Mouse (Mus musculus): ENCODE measurements around the gene Trf. TPM values are rescaled to one million over a fixed set of nuclear protein-coding genes. Genes with fewer than 3 reads are reported as not detected.

Trf gene
- polyA plus RNA-seq (2014; fragmentation: Nextera tagmentation; extraction: Ambion mirVana) = 35.5 and 44.6 TPM in 2 replicates

DNA sequence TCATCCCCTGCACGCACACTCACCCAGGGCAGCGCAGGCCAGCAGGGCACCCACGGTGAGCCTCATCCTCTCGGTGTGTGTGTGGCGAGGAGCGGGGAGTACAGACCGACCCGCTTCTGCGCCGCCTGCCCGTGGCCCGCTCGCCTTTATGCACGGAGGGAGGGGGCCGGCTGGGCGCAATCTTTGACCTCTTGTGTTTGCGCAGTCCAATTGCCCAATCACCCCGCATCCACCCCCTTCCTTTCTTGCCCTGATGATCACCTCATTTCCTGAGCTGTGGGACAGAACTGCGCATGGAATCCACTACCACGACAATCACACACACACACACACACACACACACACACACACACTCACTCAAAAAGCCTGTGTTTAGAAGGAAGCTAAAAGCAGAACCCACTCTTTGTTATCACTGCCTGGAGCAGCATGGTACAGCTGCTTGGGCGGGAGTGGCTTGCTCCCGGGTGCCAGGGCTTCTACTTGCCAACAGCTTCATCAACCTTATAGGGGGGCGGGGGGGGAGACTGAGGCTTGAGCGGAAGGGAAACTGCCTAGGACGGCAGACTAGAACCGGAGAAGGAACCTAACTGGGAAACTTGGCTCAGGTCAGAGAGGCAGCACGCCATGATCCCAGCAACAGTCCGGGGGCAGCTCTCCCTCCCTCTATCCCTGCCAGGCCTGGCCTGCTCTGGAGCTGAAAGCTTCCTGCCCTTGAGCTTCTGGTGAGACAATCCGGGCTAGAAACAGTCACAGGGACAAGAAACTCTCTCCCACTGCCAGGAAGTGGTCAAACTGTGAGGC, at the start of gene Trf, which contains the start of gene Gm20425:
Trf (minus strand) TSS at position 294 of the 801 bp plus-strand sequence.
Gm20425 (minus strand) TSS at position 157 of the 801 bp plus-strand sequence.
- ATAC-seq (ENCODE audit: insufficient read depth) (peak; percentile 59), DNase-seq (peak; percentile 52)
- WGBS = 29% methylated on average over 29 of the region's 29 CpGs
- H3K27ac ChIP-seq (ENCODE audit: low read depth) = 0 out of 2 replicates have a peak within 1 kb of the TSS, but pooled peaks have one; percentile 26
- no peak within 1 kb of the TSS for H3K4me3 ChIP-seq (ENCODE audit: low read depth, low read length)
- H3K36me3 ChIP-seq (ENCODE audit: insufficient read depth) = no peaks in the 10 kb centered on the region
- no peaks in the 10 kb centered on the region for H3K4me1 ChIP-seq (ENCODE audit: insufficient read depth)
- H3K9me3 ChIP-seq (ENCODE audit: low read depth, low read length) = no peaks in the 10 kb centered on the region
- peak within 1 kb of the TSS; percentile 31; the same call in 1 of the 2 replicates for H3K9ac ChIP-seq
- H3K27me3 ChIP-seq (ENCODE audit: insufficient read depth, low read length) = no peaks in the 10 kb centered on the region
- no peak for TF ChIP-seq CTCF (IDR thresholded peaks at IDR 0.05; ENCODE audit: low read depth)
- peak within 1 kb of the TSS; percentile 44 for H3K4me2 ChIP-seq

DNA sequence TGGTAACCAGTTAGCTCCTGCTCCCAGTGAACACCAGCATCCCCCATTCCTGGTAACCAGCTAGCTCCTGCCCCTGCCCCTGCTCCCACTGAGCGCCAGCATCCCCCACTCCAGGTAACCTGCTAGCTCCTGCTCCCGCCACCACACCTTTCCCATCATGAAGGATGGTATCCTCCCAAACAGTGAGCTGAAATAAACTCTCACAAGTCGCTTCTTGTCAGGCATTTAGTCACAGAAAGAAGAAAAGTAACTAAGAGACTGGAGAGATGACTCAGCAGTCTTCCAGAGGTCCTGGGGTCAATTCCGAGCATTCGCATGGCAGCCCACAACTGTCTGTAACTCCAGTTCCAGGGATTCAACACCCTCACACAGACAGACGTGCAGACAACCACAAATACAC, 46.6 kb upstream of the Trf start:
- no peaks in the 10 kb centered on the region for H3K4me1 ChIP-seq (ENCODE audit: insufficient read depth)
- H3K36me3 ChIP-seq (ENCODE audit: insufficient read depth) = no peaks in the 10 kb centered on the region
- H3K9me3 ChIP-seq (ENCODE audit: low read depth, low read length) = no peaks in the 10 kb centered on the region
- DNase-seq (no peak), ATAC-seq (ENCODE audit: insufficient read depth) (no peak)
- no peak overlapping the region for H3K4me3 ChIP-seq (ENCODE audit: low read depth, low read length)
- TF ChIP-seq CTCF (IDR thresholded peaks at IDR 0.05; ENCODE audit: low read depth) = no peak
- 69% methylated on average over 6 of the region's 6 CpGs for WGBS
- H3K27me3 ChIP-seq (ENCODE audit: insufficient read depth, low read length) = no peaks in the 10 kb centered on the region
- H3K9ac ChIP-seq = no peak overlapping the region
- no peak overlapping the region for H3K27ac ChIP-seq (ENCODE audit: low read depth)
- H3K4me2 ChIP-seq = no peak overlapping the region

- Histone ChIP-seq H3K27ac (ENCODE audit: low read depth) (no peak overlapping the region), H3K27me3 (ENCODE audit: insufficient read depth, low read length) (no peaks in the 10 kb centered on the region), H3K4me1 (ENCODE audit: insufficient read depth) (no peaks in the 10 kb centered on the region), H3K9ac (no peak overlapping the region), H3K4me2 (no peak overlapping the region), H3K36me3 (ENCODE audit: insufficient read depth) (no peaks in the 10 kb centered on the region), H3K4me3 (ENCODE audit: low read depth, low read length) (no peak overlapping the region), H3K9me3 (ENCODE audit: low read depth, low read length) (no peaks in the 10 kb centered on the region)
- WGBS = 55% methylated on average over 1 of the region's 1 CpGs
- ATAC-seq (ENCODE audit: insufficient read depth) (no peak), DNase-seq (no peak)
- TF ChIP-seq CTCF (IDR thresholded peaks at IDR 0.05; ENCODE audit: low read depth) = no peak
Observed at GRCm38 (mm10) chr9:103275676-103276075, 45.4 kb upstream of the Trf start.

DNA sequence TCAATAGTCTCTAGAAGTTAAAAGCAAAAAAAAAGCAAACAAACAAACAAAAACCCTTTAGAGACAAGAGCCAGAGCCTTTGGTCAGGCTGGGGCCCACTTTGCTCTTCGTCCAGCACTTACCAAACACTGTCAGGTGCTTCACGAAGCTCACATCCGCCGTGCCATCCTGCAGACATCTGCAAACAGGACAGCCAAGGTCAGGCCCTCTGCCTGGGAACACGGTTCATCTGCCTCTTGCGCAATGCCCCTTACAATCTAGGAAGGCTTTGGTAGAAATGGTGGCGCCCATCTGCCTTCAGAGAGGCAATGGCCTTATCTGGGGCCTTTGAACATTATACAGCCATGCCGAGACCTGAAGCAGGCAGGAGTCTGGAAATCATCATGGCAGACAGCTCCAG, 44.6 kb upstream of the Trf start:
- H3K9me3 ChIP-seq (ENCODE audit: low read depth, low read length) = no peaks in the 10 kb centered on the region
- no peak overlapping the region for H3K4me2 ChIP-seq
- ATAC-seq (ENCODE audit: insufficient read depth) = no peak
- no peak overlapping the region for H3K27ac ChIP-seq (ENCODE audit: low read depth)
- H3K27me3 ChIP-seq (ENCODE audit: insufficient read depth, low read length) = no peaks in the 10 kb centered on the region
- no peaks in the 10 kb centered on the region for H3K4me1 ChIP-seq (ENCODE audit: insufficient read depth)
- DNase-seq = no peak
- TF ChIP-seq CTCF (IDR thresholded peaks at IDR 0.05; ENCODE audit: low read depth) = no peak
- 63% methylated on average over 8 of the region's 8 CpGs for WGBS
- H3K4me3 ChIP-seq (ENCODE audit: low read depth, low read length) = no peak overlapping the region
- no peak overlapping the region for H3K9ac ChIP-seq
- no peaks in the 10 kb centered on the region for H3K36me3 ChIP-seq (ENCODE audit: insufficient read depth)

GRCm38 (mm10) chr9:103271104-103271503, 40.9 kb upstream of the Trf start:
- Histone ChIP-seq H3K4me2 (no peak overlapping the region), H3K27ac (ENCODE audit: low read depth) (no peak overlapping the region), H3K4me1 (ENCODE audit: insufficient read depth) (no peaks in the 10 kb centered on the region), H3K27me3 (ENCODE audit: insufficient read depth, low read length) (no peaks in the 10 kb centered on the region), H3K9ac (no peak overlapping the region), H3K4me3 (ENCODE audit: low read depth, low read length) (no peak overlapping the region), H3K36me3 (ENCODE audit: insufficient read depth) (no peaks in the 10 kb centered on the region), H3K9me3 (ENCODE audit: low read depth, low read length) (no peaks in the 10 kb centered on the region)
- DNase-seq (peak; percentile 16), ATAC-seq (ENCODE audit: insufficient read depth) (no peak)
- WGBS = 3% methylated on average over 4 of the region's 4 CpGs
- TF ChIP-seq CTCF (IDR thresholded peaks at IDR 0.05; ENCODE audit: low read depth) = no peak

DNA sequence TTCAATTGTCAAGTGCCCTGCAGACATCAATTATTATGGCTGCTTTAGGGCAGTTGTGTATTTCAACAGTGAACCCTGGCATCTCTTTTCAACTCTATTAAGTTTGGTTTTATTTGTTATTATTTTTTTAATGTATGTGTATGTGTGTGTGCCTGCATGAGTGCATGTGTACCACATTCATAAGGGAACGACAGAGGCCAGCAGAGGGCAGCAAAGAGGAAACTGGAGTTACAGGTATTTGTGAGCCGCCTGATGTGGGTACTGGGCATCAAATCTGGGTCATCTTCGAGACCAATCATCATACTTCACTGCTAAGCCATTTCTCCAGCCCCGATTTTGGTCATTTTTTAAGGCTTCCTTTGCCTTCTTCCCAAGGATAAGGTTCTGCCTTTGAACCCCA, 35.5 kb upstream of the Trf start:
- H3K4me2 ChIP-seq = no peak overlapping the region
- H3K27ac ChIP-seq (ENCODE audit: low read depth) = no peak overlapping the region
- no peak for DNase-seq

DNA sequence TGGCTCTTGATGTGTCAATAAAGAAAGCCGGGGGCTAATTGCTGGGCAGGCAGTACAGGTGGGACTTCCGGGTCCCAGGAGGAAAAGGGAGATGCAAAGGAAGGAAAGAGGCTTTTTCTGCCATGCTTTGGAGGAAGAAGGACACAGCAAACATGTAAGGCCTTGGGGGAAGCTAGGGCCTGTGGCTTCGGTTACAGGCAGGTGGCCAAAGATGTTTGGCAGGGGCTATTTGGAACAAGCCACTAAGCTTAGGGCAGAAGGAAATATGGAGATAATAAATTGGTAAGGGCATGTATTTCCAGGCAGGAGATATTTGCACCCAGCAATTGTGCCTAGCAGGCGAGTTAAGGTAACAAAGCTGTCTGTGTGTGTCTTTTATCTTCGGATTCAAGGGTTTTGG, 22.7 kb upstream of the Trf start:
- H3K9ac ChIP-seq = no peak overlapping the region
- no peak for TF ChIP-seq CTCF (IDR thresholded peaks at IDR 0.05; ENCODE audit: low read depth)
- H3K27me3 ChIP-seq (ENCODE audit: insufficient read depth, low read length) = no peaks in the 10 kb centered on the region
- no peak overlapping the region for H3K4me2 ChIP-seq
- ATAC-seq (ENCODE audit: insufficient read depth) (no peak), DNase-seq (no peak)
- no peaks in the 10 kb centered on the region for H3K36me3 ChIP-seq (ENCODE audit: insufficient read depth)
- 75% methylated on average over 5 of the region's 5 CpGs for whole genome bisulfite sequencing
- H3K4me3 ChIP-seq (ENCODE audit: low read depth, low read length) = no peak overlapping the region
- peaks cover 4% of the 10 kb centered on the region; the same call in 1 of the 2 replicates for H3K9me3 ChIP-seq (ENCODE audit: low read depth, low read length)
- no peak overlapping the region for H3K27ac ChIP-seq (ENCODE audit: low read depth)
- H3K4me1 ChIP-seq (ENCODE audit: insufficient read depth) = no peaks in the 10 kb centered on the region

More for the DNA sequence above, 35.5 kb upstream of the Trf start:
- Histone ChIP-seq H3K4me3 (ENCODE audit: low read depth, low read length) (no peak overlapping the region), H3K4me1 (ENCODE audit: insufficient read depth) (no peaks in the 10 kb centered on the region), H3K9ac (no peak overlapping the region), H3K27me3 (ENCODE audit: insufficient read depth, low read length) (no peaks in the 10 kb centered on the region), H3K36me3 (ENCODE audit: insufficient read depth) (no peaks in the 10 kb centered on the region), H3K9me3 (ENCODE audit: low read depth, low read length) (no peaks in the 10 kb centered on the region)
- TF ChIP-seq CTCF (IDR thresholded peaks at IDR 0.05; ENCODE audit: low read depth) = 0 out of 2 replicates have a peak, but pooled peaks have one; percentile 14
- ATAC-seq (ENCODE audit: insufficient read depth) = no peak
- WGBS = 87% methylated on average over 4 of the region's 4 CpGs

All from lung, embryonic 14.5 days (tissue).